Mouse (Mus musculus): ENCODE measurements around the gene Ntsr1.

DNA sequence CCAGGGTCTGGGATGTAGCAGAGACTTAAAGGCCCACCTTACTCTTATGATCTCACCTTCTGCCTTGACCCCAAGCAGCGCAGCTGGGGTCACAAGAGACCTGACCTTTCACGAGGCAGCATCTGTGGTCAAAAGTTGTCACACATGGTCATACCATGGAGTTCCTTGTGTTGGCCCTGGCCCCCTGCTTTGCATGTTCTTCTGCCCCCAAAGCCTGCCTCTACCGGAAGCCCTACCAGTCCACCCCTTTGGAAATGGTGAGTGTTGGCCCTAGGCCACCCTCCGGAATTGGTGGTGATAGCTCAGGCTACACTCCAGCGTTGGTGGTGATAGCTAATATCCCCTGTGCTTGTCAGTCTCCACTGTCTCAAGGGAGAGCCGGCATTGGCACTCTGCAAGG is 63.5 kb downstream of the Ntsr1 start:
- no peak for TF ChIP-seq CTCF (IDR thresholded peaks at IDR 0.05; ENCODE audit: low read depth)
- TF ChIP-seq EP300 (IDR thresholded peaks at IDR 0.05; ENCODE audit: low read depth), result no peak

All from heart, postnatal 0 days (tissue).